Mouse (Mus musculus) left cerebral cortex, adult 6 months (tissue): Measurements from ENCODE around the gene Gm3952. TPM values are rescaled to one million over a fixed set of nuclear protein-coding genes. Genes with fewer than 3 reads are reported as not detected.

Experiments used
- long read RNA-seq, 2 experiments: library from polyadenylated mRNA; unstranded; transcript quantifications; one replicate each; pipeline ENCODE4 v2.0.0; 2019 to 2020
- polyA plus RNA-seq: library from polyadenylated mRNA; unstranded; fragments of <200 nt; fragmentation: Nextera tagmentation; gene quantifications from 2 replicates; pipeline ENCODE4 v1.2.3, GENCODE M21; 2021

Gene Gm3952
- polyA plus RNA-seq = not detected in 2 replicates
- long read RNA-seq, experiment 1 = 0 reads
- long read RNA-seq, experiment 2 = 0 reads

DNA sequence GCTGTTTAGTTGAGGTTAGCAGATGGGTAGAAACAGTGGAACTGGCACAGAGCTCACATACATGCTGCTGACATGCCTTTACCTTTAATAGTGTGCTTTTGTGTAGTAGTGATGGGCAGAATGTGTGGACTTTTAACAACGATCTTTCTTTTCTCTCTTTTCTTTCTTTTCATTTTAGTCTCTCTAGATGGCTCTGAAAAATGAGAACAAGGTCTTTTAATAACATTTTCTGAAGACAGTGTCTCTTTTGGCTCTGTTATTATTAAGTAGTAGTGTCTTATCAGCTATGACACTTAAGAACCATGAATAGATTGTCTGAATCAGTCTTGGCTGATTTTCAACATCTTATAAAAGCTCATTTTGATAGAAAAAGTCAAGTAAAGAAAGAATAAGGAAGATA is at the start of gene Gm3952:
TSS of gene Gm3952 (minus strand) at position 101 of the 400 bp plus-strand sequence.

Other genes starting within 250 kb of the Gm3952 start
- gene Itgb1, start 113.0 kb downstream of the Gm3952 start, polyA plus RNA-seq = 17.4 and 17.6 TPM in 2 replicates